Mouse (Mus musculus) layer of hippocampus, postnatal 36 days (tissue): ENCODE measurements around the gene Fgfr2. TPM values are rescaled to one million over a fixed set of nuclear protein-coding genes. Genes with fewer than 3 reads are reported as not detected.

Experiments
- DNase-seq, 2 experiments: peaks; one replicate each; pipeline ENCODE4 v3.0.0; 2022
- total RNA-seq, 2 experiments: library from RNA; stranded (reverse); gene quantifications; 2 replicates each; pipeline ENCODE4 v1.2.3; 2021

The Fgfr2 gene
- total RNA-seq, 2 experiments from 2014 or later: 45.4 to 47.9 TPM

DNA sequence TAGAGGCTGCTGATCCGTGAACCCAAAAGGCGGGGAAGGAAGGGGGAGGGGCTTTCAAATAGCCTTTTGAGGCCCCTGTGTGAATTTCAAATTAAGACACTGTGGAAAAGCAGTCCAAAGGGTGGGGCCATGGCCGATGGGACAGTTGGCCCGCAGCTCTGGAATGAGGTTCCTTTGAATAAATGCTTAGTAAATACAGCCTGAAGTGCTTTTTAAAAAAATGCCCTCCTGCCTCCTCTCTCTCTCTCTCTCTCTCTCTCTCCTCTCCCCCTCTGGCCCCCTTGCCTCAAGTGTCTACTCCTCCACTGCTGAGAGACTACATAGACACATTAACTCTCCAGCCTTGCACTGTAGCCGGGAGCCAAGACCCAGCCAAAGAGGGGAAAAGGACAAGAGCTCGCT lies 2917.0 kb downstream of the Fgfr2 start:
- no peak for DNase-seq

GRCm38 (mm10) chr7:130205140-130205539 lies 2918.0 kb downstream of the Fgfr2 start:
- DNase-seq: no peak

DNA sequence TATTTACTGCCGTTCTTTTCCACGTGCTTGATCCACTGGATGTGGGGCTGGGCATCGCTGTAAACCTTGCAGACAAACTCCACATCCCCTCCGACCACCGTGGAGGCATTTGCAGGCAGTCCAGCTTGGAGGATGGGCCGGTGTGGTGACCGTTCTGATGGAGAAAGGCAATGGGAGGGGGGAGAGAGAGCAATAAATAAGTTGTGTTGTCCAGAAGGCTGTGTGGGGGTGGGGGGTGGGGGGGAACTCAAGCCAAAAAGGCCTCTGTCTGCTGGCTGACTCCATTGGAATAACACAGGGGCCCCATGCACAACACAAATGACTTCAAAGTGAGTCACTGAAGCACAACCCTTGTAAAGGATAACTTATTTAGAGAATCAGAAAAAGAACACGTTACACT lies 2922.1 kb downstream of the Fgfr2 start:
- no peak for DNase-seq

GRCm38 (mm10) chr7:130199951-130200350 lies 2923.2 kb downstream of the Fgfr2 start:
- no peak for DNase-seq

DNA sequence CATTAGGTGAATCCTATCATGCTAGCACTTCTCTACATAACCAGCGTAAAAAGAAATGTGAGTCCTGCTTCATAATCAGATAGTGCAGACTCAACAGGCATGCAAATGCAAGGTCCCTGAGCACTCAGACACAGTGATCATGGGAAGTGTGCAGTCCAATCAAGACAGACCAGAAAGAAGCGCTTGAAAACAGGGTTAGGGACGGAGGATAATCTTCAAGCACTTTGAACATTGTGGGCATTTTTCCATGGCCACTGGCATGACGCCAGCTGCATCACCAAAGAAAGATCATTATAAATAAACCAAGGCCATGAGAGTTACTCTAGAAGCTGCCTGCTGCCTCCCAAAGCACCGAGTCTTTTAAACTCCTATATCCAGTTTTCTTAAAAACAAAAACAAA lies 2923.8 kb downstream of the Fgfr2 start:
- DNase-seq: no peak

DNA sequence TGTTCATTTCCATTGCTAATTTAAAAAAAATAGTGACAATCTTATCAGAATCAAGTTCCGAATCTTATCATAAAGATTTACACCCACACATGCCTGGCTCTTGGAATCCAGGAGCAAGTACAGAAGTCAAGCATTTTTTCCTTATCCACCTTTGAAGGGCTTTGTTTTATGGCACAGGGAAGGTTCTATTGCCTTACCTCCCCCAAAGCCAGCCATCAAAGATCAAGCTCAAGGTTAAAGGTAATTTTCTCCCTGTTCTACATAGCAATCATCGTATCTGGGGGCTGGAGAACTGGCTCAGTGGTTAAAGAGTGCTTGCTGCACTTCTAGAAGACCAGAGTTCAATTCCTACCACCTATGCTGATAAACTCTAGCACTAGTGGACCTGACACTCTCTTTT lies 2928.1 kb downstream of the Fgfr2 start:
- no peak for DNase-seq

- no peak for DNase-seq
Observed at GRCm38 (mm10) chr7:130190329-130190975, 2932.7 kb downstream of the Fgfr2 start.

- DNase-seq: no peak
Observed at GRCm38 (mm10) chr7:130189901-130190300, 2933.2 kb downstream of the Fgfr2 start.

DNA sequence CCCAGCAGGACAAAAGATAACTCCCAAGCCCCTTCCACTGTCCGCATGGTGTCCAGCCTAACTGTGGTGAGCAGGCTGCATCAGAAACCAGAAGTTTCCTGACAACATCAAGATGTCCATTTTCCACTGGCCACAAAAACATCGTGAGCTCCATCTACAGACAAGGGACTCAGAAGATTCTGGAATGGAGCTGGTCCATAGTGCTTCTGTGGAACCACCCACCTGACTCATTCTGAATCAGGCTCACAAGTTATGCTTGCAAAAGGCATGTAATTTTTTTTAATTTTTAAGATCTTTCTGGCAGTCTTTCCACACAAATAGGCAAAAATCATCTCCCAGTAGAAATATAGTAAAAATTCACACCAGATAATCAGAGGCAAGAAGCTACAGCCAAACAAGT lies 2935.0 kb downstream of the Fgfr2 start:
- DNase-seq: no peak

- no peak for DNase-seq
Observed at GRCm38 (mm10) chr7:130184864-130185263, 2938.3 kb downstream of the Fgfr2 start.

- no peak for DNase-seq
Observed at GRCm38 (mm10) chr7:130183960-130184359, 2939.2 kb downstream of the Fgfr2 start.

DNA sequence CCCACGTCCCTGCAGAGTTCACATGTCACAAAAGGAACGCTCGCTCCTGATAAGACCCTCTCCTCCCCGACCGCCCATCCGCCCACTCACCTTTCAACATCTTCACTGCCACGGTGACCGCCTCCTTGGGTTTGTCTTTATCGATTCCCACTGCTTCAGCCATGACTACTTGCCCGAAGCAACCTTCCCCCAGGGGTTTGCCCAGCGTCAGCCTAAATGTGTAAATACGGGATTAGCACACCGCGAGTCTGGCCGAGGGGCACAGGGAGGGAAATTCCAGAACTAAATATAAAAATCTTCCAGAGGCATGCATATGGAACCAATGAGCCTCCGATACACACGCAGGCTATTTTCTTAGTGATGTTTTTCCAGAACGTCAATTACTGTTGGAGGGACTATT lies 2940.6 kb downstream of the Fgfr2 start:
- no peak for DNase-seq

DNA sequence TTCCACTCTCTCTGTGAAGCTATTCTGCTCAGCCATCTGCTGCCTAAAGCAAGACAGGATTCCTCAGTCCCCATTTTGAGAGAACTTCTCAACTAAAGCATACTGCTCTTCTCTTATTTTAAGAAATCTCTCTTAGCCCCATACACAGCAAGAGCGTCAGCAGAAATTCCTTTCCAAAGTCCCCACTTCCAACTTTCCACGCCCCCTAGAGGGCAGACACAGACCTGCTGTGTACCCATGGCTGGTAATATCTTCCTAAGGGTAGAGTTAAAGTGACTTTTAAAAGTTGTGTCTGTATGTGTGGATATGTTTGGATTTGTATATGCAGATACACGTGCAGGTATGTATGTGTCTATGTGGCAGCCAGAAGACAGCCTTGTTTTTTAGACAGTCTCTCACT lies 2944.2 kb downstream of the Fgfr2 start:
- DNase-seq: no peak

- no peak for DNase-seq
Observed at GRCm38 (mm10) chr7:130177009-130177408, 2946.1 kb downstream of the Fgfr2 start.

DNA sequence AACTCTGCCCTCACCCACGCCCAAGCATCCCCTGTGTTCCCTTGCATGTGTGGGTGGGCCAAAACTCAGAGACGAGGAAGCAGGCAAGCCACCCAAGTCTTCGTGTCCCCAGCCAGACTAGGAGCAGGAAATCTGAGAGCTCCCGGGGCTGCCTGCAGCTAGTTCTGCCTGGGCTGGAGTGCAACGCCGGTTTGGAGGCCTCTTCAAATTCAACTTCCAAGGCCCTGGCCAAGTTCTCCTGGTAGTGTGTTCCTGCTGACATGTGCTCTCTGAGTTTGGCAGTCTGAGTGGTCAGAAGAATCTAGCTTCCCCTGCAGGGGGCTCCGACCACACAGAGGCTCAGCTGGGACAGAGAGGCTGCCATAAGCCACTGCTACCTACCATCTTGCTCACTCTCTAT lies 2948.6 kb downstream of the Fgfr2 start:
- DNase-seq: no peak

GRCm38 (mm10) chr7:130173914-130174313 lies 2949.2 kb downstream of the Fgfr2 start:
- no peak for DNase-seq

- DNase-seq: no peak
Observed at GRCm38 (mm10) chr7:130170144-130170543, 2953.0 kb downstream of the Fgfr2 start.

DNA sequence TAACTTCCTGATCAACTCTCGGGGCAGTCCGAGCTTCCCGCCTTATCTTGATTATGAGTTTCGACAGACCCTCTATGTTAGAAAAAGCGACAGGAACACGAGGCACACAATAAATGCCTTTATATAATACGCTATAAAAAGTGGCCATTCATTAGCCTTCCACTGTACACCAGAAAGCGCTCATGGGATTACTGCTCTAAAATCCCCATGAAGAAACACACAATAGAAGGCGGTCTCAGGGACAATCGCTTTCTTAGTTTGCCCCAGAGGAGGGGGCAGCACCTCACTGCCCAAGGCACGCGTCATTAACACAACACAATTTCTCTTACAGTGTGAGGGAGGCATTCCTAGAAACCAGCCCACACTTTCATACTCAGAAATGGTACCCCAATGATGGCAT lies 2954.9 kb downstream of the Fgfr2 start:
- no peak for DNase-seq

GRCm38 (mm10) chr7:130167261-130167660 lies 2955.9 kb downstream of the Fgfr2 start:
- no peak for DNase-seq

- DNase-seq: no peak
Observed at GRCm38 (mm10) chr7:130166190-130166589, 2957.0 kb downstream of the Fgfr2 start.

DNA sequence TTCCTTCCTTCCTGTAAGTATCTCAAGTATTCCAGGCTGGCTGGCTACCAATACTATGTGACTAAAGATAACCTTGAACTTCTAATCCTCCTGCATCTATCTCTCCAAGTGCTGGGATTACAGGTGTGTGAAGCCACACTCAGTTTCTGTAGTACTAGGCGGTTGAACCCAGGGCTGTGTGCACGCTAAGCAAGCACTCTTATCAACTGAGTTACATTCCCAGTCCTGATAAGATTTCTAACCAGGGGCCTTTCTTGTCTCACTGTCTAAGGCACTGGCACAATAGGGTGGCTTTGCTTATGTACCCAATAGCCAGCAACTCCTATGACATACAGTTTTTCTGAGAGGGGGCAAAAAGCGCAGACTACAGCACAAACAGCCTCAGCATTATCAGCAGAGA lies 2957.7 kb downstream of the Fgfr2 start:
- DNase-seq: no peak

- DNase-seq: no peak
Observed at GRCm38 (mm10) chr7:130162718-130163117, 2960.4 kb downstream of the Fgfr2 start.

GRCm38 (mm10) chr7:130161581-130161980 lies 2961.6 kb downstream of the Fgfr2 start:
- DNase-seq: no peak

- DNase-seq: no peak
Observed at GRCm38 (mm10) chr7:130158845-130159244, 2964.3 kb downstream of the Fgfr2 start.

DNA sequence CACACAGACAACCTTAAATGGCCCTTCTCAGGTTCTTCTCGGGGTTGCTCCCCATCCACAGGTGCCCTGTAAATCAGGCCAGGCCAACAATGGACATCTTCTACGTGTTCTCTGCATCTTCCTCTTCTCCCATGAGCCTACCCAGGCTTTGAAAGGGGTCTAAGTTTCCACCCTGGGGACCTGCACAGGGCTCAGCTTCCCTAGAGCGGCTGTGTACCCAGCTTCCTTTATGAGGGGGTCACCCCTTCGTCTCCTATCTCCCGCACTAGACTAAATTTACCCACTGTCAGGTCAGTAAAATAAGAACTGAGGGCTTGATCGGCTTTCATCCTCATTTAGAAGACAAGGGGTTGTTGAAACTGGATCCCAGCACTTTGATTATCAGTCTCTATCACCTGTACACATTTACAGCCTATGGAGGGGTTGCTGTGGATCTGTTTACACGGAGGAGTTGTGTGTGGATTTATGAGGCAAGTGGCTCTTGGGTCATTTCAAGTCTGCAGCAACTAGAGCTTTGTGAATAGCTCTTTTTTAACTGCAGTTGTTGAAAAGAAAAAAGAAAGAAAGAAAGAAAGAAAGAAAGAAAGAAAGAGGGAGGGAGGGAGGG lies 2969.7 kb downstream of the Fgfr2 start:
- DNase-seq: no peak
